Mouse (Mus musculus) B cell, adult 2 months (primary cell): ENCODE results near the gene Usp8.
A peak's percentile ranks its signal among the peaks of the same experiment; 100 is the strongest.

Source experiments
- DNase-seq, 2 experiments: peaks; one replicate each; pipeline ENCODE4 v3.0.0; 2022

Gene Usp8

DNA sequence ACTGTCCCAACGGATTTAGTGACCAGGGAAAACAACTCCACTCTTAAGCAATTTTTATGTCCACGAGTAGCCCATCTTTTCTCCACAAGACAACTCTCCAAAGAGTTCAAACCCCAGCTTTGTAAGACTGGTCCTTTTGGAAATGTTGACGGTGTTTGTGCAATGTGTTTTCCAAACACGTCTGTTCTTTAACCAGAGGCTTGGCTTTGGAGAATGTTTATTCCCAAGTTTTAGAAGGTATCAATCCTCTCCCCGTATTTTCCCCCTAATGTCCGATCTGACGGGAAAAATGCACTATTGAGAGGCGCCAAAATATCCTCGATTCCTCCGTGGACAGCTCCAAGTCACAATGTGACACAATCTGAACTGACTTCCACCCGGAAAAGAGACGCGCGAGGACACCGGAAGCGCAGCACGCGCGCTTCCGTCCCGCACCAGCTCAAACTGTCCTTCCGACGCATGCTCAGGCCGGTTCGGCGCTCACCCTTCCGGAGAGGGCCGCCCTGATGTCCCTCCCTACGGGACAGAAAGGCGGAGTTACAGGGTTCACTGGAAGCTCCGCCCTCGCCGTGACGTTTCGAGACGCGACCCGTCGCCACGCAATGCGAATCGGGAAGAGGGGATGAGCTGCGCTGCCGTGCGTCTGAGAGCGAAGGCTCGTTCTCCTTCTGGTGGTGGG is at the start of gene Usp8:
TSS of gene Usp8 (plus strand) at position 570 of the 679 bp plus-strand sequence.
- peak; percentile 95 to 96 for DNase-seq

GRCm38 (mm10) chr2:126663481-126663880 is 43.6 kb upstream of the Usp8 start:
- DNase-seq, result peak; percentile 39 to 48

DNA sequence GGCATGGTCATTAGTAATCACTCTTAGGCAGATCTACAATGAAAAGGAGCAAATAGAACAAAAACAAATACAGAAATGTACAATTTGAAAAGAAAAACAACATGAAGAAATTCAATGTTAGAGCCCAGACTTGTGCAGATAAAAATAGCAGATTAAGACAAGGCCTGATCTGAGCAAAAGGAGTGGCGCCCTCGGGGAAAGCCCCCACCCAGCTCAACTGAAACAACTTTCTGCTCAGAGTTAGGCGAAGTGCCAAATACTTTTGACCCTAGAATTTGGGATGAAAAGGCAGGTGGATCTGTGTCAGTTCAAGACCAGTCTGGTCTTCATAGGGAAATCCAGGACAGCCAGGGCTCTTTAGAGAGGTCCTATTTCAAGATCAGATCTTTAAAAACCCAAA is 41.1 kb upstream of the Usp8 start:
- no peak for DNase-seq

DNA sequence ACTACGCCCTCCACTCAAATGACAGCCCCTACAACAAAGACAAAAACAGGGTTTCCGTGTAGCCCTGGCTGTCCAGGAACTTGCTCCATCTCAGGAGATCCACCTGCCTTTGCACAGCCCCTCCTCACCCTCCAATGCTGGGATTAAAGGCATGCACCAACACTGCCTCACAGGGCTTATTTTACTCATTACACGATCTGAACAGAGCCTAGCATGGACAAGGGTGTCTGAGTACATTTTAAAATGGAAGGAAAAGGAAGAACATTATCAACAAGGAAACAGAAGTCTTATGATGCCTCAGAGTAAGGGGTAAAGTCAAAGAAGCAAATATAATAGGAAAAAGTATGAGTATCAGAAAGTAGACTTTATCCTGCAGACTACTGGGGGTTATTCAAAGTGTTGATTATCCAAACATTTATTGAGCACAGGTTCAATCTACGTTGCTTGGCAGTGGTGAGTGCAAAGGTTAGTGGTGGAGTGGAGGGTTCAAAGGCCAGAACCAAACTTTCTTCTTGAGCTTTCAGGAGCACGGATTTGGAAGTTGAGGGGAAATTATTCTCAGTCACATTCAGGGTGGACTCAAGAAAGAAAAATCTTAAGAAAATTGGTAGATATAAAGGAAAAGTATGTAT is 38.4 kb upstream of the Usp8 start:
- DNase-seq, result no peak

- DNase-seq, result peak; percentile 50 to 52
Measured at GRCm38 (mm10) chr2:126673317-126674242, 33.5 kb upstream of the Usp8 start.

DNA sequence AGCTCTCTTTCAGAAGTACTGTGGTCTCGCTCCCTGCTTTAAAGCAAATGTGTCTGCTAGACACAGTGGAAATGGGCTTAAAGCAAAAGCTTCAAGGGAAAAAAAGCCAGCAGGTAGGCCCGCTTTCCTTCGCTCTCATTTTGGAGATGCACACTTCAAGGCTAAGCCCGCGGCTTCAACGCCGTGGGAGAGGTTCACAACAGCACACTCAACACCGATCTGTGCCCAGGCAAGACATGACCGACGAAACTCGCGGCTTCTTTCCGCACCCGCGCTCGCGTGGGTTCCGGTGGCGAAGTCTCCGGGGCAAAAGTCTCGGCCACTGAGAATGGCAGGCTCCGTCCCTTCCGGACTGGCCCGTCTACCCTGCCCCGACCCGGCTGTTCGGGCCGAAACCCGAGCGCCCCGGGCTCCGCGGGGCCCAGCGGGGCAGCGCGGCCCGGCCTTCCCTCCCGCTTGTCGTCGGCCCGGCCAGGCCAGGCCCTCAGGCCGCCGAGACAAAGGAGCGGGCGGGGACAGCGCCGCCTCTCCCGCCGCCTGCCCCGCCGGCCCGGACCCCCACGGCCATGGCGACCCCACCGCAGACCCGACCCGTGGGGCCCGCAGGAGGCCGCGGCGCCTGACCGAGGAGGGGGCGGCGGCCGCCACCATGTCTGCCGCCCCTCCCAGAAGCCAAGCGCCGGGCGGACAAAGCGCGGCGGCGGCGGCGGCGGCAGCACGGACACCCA is 32.5 kb upstream of the Usp8 start:
- DNase-seq, result peak; percentile 64 to 74

DNA sequence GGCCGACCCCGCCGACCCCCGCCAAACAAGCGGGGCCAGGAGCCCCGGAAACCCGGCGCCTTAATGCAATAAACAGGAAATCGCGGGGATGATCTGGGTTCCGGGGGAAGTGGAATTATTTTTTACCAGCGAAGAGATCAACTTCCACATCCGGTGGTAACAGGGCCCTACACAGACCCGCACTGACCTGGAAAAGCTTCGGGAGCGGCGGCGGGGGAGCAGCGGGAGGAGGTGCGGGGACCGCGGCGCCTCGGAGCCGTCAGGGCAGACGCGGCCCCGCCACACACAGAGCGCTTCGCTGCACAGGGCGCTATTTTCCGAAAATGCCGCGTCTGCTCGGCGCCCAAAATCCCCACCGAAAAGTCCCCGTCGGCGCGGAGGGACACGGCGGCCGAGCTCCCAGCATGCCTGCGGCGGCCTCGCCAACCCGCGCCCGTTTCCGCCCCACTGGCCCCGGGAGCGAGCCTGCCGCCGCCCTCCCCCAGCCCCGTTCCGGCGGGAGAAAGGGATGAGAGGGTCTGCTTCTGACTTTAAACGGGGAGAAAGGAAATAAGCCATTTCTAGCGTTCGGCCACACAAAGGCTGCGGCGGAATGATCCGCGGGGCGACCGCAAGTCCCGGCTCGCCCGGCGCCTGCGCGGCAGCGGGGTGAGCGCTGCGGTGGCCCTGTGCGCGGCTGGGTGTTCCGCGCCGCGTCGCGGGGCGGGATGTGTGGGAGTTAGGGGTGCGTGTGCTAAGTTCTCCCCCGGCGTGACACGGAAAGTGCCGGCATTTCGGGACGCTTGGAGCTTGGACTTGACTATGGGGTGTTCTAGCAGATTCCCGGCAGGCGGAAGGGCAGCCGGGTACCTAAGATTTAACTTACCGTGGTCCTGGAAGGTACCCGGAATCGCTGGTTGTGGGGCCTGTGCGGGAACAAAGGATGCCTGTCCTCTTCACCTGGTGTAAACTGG is 31.7 kb upstream of the Usp8 start:
- peak; percentile 91 to 94 for DNase-seq

- peak in 1 of 2 experiments; percentile 37 for DNase-seq
Measured at GRCm38 (mm10) chr2:126676122-126676515, 31.0 kb upstream of the Usp8 start, which contains the start of gene Gabpb1. Gene Gabpb1, minus strand, starts transcription at chr2:126676337.

DNA sequence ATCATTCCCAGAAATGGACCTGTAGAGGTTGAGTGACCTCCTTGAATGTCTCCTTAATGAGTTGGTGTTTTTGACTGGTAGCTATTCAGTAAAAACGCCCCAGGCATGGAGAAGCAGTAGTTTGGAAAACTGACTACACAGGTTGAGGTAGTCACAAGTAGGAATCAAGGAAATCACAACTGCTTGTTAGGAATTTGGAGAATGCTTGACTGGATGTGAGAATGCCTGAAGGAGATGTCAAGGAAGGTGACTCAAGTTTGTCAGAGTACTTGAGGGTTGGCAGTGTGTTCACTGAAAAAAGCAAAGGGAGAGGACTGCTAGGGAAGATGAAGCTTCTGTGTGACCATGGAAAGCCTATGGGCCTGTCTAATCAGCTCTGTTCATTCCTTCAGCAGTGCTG is 29.8 kb upstream of the Usp8 start:
- no peak for DNase-seq

DNA sequence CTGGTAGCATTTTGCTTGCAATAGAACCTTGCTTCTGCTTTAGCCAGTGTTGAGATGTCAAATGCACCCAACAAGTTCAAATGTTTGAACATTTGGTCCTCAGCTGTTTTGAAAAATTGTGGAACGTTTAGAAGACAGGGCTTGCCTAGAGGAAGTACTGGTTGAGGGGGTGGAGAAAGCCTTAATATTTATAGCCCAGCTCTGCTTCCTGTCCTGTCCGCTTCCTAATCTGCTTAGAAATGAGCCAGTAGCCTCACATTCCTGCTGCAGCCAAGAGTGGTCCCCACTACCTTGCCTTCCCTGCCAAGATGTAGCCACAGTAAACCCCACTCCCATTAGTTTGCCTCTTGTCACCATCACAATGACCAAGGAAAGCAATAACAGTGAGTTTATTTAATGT is 24.8 kb upstream of the Usp8 start:
- DNase-seq, result no peak

- no peak for DNase-seq
Measured at GRCm38 (mm10) chr2:126682937-126683336, 24.2 kb upstream of the Usp8 start.

GRCm38 (mm10) chr2:126691290-126691689 is 15.8 kb upstream of the Usp8 start:
- DNase-seq, result no peak

DNA sequence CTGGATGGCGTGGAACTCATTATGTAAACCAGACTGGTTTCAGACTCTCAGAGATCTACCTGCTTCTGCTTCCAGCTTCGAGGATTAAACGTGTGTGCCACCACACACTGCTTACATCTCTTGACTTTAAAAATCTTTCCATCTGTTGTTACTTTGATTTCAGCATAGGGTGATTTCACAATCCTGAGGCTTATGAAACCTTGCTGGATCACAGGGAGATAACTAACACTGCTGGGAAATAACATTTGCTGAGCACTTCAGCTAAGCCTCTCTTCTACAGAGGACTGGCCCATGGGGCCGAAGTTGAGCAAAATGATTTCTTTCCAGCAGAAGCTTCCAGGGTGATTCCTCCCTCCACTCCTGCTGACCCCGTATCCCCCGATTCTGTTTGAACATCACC is 11.8 kb upstream of the Usp8 start:
- DNase-seq, result no peak

DNA sequence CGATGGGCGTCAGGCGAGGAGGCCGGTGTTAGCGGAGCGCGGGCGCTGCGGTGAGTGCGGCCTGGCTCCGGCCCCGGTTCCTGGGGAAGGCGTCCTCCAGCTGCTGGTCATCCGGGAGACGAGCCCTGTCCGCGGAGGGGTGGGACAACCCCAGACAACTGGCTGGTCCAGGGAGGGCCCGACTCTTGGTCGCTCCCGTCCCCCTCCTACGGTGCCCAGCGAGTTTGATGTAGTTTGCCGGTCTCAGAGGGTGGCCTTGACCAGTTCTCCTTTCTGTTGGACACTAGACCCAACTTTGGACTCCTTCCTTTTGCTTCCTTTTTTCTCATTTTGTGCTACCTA is 281 bp downstream of the Usp8 start:
- no peak for DNase-seq

- DNase-seq, result no peak
Measured at GRCm38 (mm10) chr2:126708361-126708760, 1.2 kb downstream of the Usp8 start.

GRCm38 (mm10) chr2:126712526-126712925 is 5.4 kb downstream of the Usp8 start:
- DNase-seq, result no peak

DNA sequence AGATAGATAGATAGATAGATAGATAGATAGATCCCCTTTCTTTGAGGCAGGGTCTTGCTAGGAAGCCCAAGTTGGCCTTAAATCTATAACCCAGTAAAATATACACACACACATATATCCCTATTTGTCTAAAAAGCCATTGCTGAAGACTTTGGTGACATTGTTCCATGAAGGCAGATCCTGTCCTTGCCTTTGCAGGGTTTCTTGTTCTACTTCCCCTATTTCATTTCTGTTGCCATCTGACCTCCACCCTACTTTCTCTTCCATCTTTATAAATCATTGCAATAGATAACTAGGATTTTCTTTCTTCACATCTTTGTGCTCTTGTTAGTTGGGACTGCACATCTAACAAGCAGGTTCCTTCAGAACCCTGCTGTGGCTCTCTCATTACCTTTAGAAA is 5.8 kb downstream of the Usp8 start:
- no peak for DNase-seq

DNA sequence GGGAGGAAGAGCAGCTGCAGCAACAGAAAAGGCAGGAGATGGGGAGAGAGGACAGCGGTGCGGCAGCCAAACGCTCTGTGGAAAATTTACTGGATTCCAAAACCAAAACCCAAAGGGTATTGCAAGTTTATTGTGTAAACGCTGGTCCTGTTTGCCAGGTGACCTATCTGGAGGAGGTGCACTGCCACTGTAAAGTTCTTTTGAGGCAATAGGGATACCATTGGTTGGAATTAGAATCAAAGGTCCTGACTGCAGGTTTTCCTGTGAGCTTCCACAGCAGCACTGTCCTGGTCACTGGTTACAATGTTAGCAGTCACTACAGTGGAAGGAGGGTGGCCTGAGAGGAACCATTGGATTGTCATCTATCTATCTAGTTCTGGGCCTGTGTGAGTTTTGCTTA is 22.1 kb downstream of the Usp8 start:
- no peak for DNase-seq

DNA sequence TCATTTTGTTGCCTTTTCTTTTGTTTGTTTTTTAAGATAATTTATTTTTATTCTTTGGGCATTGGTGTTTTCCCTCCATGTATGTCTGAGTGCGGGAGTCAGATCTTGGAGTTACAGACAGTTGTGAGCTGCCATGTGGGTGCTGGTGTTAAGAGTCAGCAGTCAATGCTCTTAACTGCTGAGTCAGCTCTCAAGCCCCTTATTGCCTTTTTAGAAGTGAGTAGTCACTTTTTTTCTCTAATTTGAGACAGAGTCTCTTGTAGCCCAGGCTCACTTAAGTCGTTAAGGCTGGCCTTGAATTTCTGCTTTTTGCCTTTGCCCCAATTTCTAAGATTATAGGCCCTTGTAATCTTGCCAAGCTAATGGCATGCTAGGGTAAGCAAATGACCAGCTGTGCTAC is 23.4 kb downstream of the Usp8 start:
- DNase-seq, result no peak

GRCm38 (mm10) chr2:126735339-126736073 is 28.4 kb downstream of the Usp8 start:
- DNase-seq, result no peak

GRCm38 (mm10) chr2:126740314-126740713 is 33.2 kb downstream of the Usp8 start:
- no peak for DNase-seq
